Mouse (Mus musculus): ENCODE measurements at regions not wholly inside any gene's neighbourhood (a gene's known extent, or its start where the extent isn't known, plus 50 kb on each side); places are given as distances from the start of the nearest gene placed in this dataset.
"Not testable (repeated sequence)": the region's sequence is repeated elsewhere in the genome, so short reads cannot be mapped to it uniquely, and the experiment has no call there.

- peak; percentile 54 to 79 for DNase-seq (ENCODE audit: low spot score in 2 of 2)
- intact Hi-C loops (cut with DNase I): loop anchor here (2.0 to 10.0 kb wide), 3 partner anchors 459 to 875 kb away; partner anchors contain the start of gene Smlr1
Observed at GRCm38 (mm10) chr10:26139100-26140093, 60.5 kb upstream of the Tmem200a start.

GRCm38 (mm10) chr10:26152586-26152985 lies 73.7 kb upstream of the Tmem200a start:
- no peak for DNase-seq (ENCODE audit: low spot score in 2 of 2)
- intact Hi-C loops (cut with DNase I): no loop called here

- no peak for DNase-seq (ENCODE audit: low spot score in 2 of 2)
- intact Hi-C loops (cut with DNase I): no loop called here
Observed at GRCm38 (mm10) chr10:26158786-26159185, 70.7 kb upstream of the Samd3 start.

GRCm38 (mm10) chr10:26161139-26161538 lies 68.4 kb upstream of the Samd3 start:
- DNase-seq (ENCODE audit: low spot score in 2 of 2); intact Hi-C loops (cut with DNase I): not testable (repeated sequence)

GRCm38 (mm10) chr10:26164531-26164930 lies 65.0 kb upstream of the Samd3 start:
- DNase-seq (ENCODE audit: low spot score in 2 of 2): peak in 1 of 2 experiments; percentile 35
- intact Hi-C loops (cut with DNase I): no loop called here

GRCm38 (mm10) chr10:26177591-26177990 lies 51.9 kb upstream of the Samd3 start:
- intact Hi-C loops (cut with DNase I): no loop called here
- DNase-seq (ENCODE audit: low spot score in 2 of 2): no peak

GRCm38 (mm10) chr10:26178356-26178755 lies 51.2 kb upstream of the Samd3 start:
- peak in 1 of 2 experiments; percentile 34 for DNase-seq (ENCODE audit: low spot score in 2 of 2)
- intact Hi-C loops (cut with DNase I): no loop called here
